Mouse (Mus musculus) frontal cortex, postnatal 25 days (tissue): Measurements from ENCODE around the gene Dcaf11.

Experiments
- DNase-seq, 2 experiments: peaks; one replicate each; pipeline ENCODE4 v3.0.0; 2022; ENCODE audit warnings: low spot score in 2 of 2

The Dcaf11 gene

DNA sequence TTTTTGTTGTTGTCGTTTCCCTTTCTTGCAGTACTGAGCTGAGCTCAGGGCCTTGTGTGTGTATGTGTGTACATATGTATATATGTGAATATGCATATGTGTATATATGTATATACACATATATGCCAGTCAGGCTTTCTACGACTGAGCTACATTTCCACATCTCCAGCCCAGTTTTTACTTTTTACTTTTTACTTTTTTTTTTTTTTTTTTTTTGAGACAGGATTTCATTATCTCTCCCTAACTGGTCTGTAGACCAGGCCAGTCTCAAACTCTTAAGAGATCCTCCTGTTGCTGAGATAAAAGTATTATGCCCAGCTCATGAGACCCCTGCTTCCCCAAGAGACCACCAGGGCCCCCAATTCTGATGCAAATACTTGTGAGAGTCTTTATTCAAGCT, 57.0 kb downstream of the Dcaf11 start:
- DNase-seq, result no peak

DNA sequence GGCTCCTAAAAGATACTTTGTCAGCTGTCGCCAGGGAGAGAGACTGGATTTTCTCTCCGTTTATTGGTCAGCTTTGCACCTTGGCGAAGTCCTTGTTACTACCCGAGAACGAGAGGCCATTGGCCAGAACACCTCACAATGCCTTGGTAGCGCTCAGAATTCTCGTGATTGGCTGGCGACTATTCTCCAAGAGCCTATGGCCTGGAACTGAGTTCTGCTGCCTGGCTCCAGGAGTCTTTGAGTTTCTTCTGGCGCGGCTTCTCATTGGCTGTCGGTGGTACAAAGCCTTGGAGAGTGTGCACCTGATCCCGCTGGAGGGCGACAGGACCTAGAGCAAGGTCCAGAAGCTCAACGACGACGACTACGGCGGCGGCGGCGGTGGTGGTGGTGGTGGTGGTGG, 58.0 kb downstream of the Dcaf11 start, which contains the start of gene Rec8:
Rec8 (plus strand) TSS at position 216 of the 400 bp plus-strand sequence.
- no peak for DNase-seq

DNA sequence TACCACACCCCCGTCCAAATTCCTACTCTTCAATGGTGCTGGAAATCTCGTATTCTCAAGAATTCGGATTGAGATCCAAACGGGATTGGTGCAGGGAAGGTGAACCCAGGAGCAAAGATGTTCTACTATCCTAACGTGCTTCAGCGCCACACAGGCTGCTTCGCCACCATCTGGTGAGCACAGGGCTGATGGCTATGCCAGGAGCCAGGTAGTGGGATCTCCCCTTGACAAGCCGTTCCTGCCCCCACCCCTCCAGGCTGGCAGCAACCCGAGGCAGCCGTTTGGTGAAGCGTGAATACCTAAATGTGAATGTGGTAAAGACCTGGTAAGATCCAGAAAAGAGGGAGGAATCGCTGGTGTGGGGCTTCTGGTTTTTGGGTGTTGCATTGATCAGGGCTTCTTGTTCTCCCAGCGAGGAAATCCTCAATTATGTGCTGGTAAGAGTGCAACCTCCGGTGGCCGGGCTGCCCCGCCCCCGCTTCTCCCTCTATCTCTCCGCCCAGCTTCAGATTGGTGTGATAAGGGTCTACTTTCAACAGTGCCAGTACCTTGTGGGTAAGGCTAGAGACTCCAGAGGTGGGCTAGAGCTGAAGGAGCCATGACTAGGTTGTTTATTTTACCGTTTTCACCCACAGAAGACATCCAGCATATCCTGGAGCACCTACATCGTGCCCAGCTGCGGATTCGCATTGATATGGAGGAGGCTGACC, 58.8 kb downstream of the Dcaf11 start:
- DNase-seq, result no peak
